Mouse (Mus musculus): Measurements from ENCODE around the gene Gm45234. TPM values are rescaled to one million over a fixed set of nuclear protein-coding genes. Genes with fewer than 3 reads are reported as not detected.

Gm45234 gene
- polyA plus RNA-seq, 1 experiment from 2014 or later: not detected

DNA sequence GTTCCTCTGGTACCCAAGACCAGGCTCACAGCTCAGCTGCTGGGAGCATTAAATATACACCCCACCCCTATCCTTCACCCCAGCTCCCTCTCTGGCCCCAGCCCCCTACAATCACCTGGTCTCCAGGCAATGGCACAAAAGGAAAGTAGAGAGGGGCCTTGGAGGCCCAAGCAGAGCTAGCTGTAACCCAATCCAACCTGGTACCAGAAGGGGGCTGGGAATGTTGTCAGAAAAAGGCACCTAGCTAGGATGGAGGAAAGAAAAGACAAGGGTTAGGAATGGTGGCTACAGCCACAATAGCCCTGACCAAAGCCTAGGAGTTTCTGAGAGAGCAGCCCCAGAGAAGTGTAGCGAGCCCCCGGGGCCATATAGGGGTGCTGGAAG is 3.0 kb upstream of the Gm45234 start:
- Histone ChIP-seq H3K9ac (ENCODE audit: low read depth, low read length) (peak overlapping the region; percentile 46), H3K27ac (ENCODE audit: low read depth, low read length) (peak overlapping the region; percentile 46; the same call in 1 of the 2 replicates), H3K4me2 (peak overlapping the region; percentile 49), H3K36me3 (ENCODE audit: control insufficient read depth, insufficient read depth, low read length) (no peaks in the 10 kb centered on the region), H3K4me1 (ENCODE audit: control insufficient read depth, insufficient read depth, low read length) (peaks cover 32% of the 10 kb centered on the region), H3K9me3 (replicated peaks; ENCODE audit: control insufficient read depth, low read length) (no peaks in the 10 kb centered on the region), H3K27me3 (ENCODE audit: control insufficient read depth, insufficient read depth, low read length) (peaks cover 11% of the 10 kb centered on the region; the same call in 1 of the 2 replicates), H3K4me3 (ENCODE audit: low read depth, low read length) (no peak overlapping the region)
- WGBS (ENCODE audit: insufficient replicate concordance): 43% methylated on average over 2 of the region's 2 CpGs
- ATAC-seq (replicated peaks; ENCODE audit: insufficient number of reproducible peaks, low FRiP score, low TSS enrichment): no peak

DNA sequence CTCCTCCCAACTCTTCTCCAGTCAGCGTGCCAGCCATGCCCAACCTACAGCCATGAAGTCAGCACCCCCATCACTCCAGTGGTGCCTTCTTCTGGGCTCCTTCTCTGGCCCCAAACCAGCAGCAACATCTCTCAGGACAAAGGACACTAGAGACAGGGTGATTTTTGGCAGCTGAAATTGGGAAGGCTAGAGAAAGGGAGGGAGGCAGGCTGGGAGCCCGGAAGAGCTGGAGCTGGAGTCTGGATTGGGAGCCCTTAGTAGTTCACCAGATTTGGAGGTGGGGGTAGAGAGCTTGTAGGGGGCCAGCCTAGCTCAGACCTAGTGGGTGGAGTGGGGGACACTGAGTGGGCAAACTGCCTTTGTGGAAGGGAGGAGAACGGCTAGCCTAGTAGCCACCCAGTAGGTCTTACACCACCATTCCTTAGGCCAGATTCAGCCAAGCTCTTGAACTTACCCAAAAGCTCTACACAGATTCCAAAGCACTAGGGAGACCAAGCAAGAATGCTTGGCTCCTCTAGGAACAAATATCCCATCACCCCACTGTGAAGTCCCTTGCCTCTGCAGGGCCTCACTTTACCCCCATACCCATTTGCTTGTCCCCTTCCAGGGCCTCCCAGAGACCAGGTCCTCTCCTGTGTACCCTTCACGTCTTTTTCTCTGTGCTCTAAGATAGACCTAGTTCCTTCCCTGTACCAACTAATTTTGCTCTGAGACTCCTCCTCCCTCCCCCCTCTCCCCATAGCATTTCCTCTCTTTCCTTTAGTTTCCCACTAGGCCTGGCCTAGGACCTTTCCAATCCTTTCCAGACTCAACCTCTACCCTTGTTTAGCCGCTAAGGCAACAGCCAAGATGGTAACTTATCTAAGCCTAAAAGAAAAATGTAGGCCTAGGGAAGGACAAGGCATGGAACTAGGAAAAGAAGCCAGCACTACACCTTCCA is 2.4 kb upstream of the Gm45234 start:
- Histone ChIP-seq H3K9ac (ENCODE audit: low read depth, low read length) (peak overlapping the region; percentile 93; the same call in 1 of the 2 replicates), H3K27me3 (ENCODE audit: control insufficient read depth, insufficient read depth, low read length) (peaks cover 8% of the 10 kb centered on the region; the same call in 1 of the 2 replicates), H3K9me3 (replicated peaks; ENCODE audit: control insufficient read depth, low read length) (no peaks in the 10 kb centered on the region), H3K27ac (ENCODE audit: low read depth, low read length) (peak overlapping the region; percentile 95; the same call in 1 of the 2 replicates), H3K4me2 (peak overlapping the region; percentile 82), H3K4me1 (ENCODE audit: control insufficient read depth, insufficient read depth, low read length) (peaks cover 34% of the 10 kb centered on the region), H3K36me3 (ENCODE audit: control insufficient read depth, insufficient read depth, low read length) (no peaks in the 10 kb centered on the region), H3K4me3 (ENCODE audit: low read depth, low read length) (peak overlapping the region; percentile 89)
- WGBS (ENCODE audit: insufficient replicate concordance): 36% methylated on average over 5 of the region's 5 CpGs
- no peak for ATAC-seq (replicated peaks; ENCODE audit: insufficient number of reproducible peaks, low FRiP score, low TSS enrichment)

DNA sequence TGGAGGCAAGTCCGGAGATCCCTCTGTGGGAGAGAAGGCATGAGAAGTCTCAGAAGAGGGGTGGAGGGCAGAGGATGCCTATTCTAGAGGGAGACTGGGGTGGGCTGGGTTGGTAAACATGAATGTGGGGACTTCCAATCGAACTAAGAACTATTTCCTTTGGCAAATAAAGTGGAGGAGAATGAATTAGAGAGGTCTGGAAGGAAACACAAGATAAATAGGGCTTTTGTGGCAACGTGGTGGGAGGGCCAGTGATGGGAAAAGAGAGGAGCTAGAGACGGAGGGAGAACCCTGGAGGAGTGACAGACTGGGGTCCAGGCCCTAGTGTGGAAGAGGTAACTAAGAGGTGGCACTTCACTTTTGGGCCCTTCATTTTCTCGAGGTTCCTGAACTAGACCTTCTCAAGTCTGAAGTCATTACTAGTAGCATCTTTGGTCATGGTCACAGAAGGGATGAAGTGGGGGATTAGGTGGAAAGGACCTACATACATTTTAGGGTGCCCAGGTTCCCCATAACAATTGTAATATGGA is 1.6 kb upstream of the Gm45234 start:
- Histone ChIP-seq H3K9ac (ENCODE audit: low read depth, low read length) (peak overlapping the region; percentile 93), H3K36me3 (ENCODE audit: control insufficient read depth, insufficient read depth, low read length) (no peaks in the 10 kb centered on the region), H3K4me3 (ENCODE audit: low read depth, low read length) (peak overlapping the region; percentile 89), H3K4me1 (ENCODE audit: control insufficient read depth, insufficient read depth, low read length) (peaks cover 34% of the 10 kb centered on the region), H3K27me3 (ENCODE audit: control insufficient read depth, insufficient read depth, low read length) (peaks cover 5% of the 10 kb centered on the region; the same call in 1 of the 2 replicates), H3K4me2 (peak overlapping the region; percentile 82), H3K9me3 (replicated peaks; ENCODE audit: control insufficient read depth, low read length) (no peaks in the 10 kb centered on the region), H3K27ac (ENCODE audit: low read depth, low read length) (peak overlapping the region; percentile 95)
- WGBS (ENCODE audit: insufficient replicate concordance): 10% methylated on average over 5 of the region's 5 CpGs
- ATAC-seq (replicated peaks; ENCODE audit: insufficient number of reproducible peaks, low FRiP score, low TSS enrichment): no peak

DNA sequence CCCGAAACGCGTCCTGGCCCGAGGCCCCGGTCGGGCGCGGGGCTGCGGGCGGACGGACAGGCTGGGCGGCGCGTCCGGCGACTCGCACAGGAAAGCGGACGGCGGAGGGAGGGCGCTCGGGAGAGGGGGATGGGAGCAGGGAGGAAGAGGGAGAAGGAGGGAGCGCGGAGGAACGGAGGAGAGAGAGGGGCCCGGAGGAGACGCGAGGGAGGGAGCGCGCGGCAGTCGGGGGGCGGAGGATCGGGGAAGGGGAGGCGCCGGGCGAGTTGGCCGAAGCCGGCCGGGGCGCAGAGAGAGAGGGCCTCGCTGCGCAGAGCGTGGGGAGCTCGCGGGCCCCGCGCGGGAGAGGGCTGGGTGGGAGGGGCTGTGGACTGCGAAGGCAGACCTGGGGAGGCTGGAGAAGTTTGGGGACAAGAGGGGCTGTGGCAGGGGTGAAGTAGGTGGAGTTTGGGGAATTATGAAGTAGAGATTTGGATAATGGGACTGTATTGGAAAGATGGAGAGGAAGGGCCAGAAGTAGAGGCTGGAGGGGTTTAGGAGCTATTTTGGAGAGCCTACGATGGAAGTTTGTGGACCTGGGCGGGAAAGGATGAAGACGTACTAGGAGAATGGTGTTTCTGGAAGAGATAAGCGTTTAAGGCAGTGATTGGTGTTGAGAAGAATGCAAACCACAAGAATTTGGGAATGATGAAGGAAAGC is 980 bp upstream of the Gm45234 start:
- H3K4me2 ChIP-seq: peak overlapping the region; percentile 82
- peaks cover 34% of the 10 kb centered on the region for H3K4me1 ChIP-seq (ENCODE audit: control insufficient read depth, insufficient read depth, low read length)
- 1% methylated on average over 52 of the region's 54 CpGs for WGBS (ENCODE audit: insufficient replicate concordance)
- H3K27ac ChIP-seq (ENCODE audit: low read depth, low read length): peak overlapping the region; percentile 95
- H3K27me3 ChIP-seq (ENCODE audit: control insufficient read depth, insufficient read depth, low read length): peaks cover 5% of the 10 kb centered on the region; the same call in 1 of the 2 replicates
- H3K36me3 ChIP-seq (ENCODE audit: control insufficient read depth, insufficient read depth, low read length): no peaks in the 10 kb centered on the region
- H3K4me3 ChIP-seq (ENCODE audit: low read depth, low read length): peak overlapping the region; percentile 89
- no peaks in the 10 kb centered on the region for H3K9me3 ChIP-seq (replicated peaks; ENCODE audit: control insufficient read depth, low read length)
- peak overlapping the region; percentile 93 for H3K9ac ChIP-seq (ENCODE audit: low read depth, low read length)
- ATAC-seq (replicated peaks; ENCODE audit: insufficient number of reproducible peaks, low FRiP score, low TSS enrichment): peak; percentile 64

DNA sequence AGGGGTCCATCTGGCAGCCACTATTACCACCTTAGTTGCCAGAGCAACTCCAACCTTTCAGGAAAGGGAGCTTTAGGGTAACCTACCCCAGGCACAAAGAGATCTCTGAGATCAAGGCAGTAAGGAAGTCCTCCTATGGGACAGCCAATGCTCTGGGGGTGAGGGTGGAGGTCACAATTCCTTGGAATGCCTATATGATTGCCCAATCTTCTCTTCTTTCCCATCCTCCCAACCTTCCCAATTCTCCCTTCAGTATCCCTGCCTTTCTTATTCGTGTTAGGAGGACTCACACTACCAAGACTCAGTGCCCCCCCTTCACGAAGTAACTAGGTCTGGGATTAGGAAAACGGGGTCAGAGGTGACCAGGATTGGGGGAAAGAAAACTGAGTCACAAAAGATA is 515 bp downstream of the Gm45234 start:
- H3K36me3 ChIP-seq (ENCODE audit: control insufficient read depth, insufficient read depth, low read length): no peaks in the 10 kb centered on the region
- peak overlapping the region; percentile 82 for H3K4me2 ChIP-seq
- peak overlapping the region; percentile 93 for H3K9ac ChIP-seq (ENCODE audit: low read depth, low read length)
- no peaks in the 10 kb centered on the region for H3K9me3 ChIP-seq (replicated peaks; ENCODE audit: control insufficient read depth, low read length)
- 2% methylated on average over 3 of the region's 3 CpGs for WGBS (ENCODE audit: insufficient replicate concordance)
- H3K27me3 ChIP-seq (ENCODE audit: control insufficient read depth, insufficient read depth, low read length): peaks cover 3% of the 10 kb centered on the region; the same call in 1 of the 2 replicates
- peak overlapping the region; percentile 95; the same call in 1 of the 2 replicates for H3K27ac ChIP-seq (ENCODE audit: low read depth, low read length)
- ATAC-seq (replicated peaks; ENCODE audit: insufficient number of reproducible peaks, low FRiP score, low TSS enrichment): no peak
- peak overlapping the region; percentile 89 for H3K4me3 ChIP-seq (ENCODE audit: low read depth, low read length)
- H3K4me1 ChIP-seq (ENCODE audit: control insufficient read depth, insufficient read depth, low read length): peaks cover 34% of the 10 kb centered on the region

DNA sequence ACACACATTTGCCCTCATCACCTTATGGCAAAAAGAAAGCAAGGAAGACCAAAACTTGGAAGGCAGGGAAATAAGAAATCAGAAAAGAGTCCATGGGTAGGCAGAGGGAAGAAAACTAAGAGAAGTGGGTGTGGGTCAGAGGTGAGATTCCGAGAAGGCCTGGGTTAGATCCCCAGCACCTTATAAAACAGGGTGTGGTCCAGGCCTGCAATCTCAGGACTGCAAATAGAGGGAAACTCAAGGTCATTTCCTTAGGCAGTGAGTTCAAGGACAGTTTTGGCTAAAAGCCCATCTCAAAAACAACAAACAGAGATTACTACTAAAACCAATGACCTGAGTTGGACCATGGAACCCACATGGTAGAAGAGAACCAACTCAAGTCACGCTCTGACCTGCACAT is 2.0 kb downstream of the Gm45234 start:
- 88% methylated on average over 2 of the region's 2 CpGs for WGBS (ENCODE audit: insufficient replicate concordance)

DNA sequence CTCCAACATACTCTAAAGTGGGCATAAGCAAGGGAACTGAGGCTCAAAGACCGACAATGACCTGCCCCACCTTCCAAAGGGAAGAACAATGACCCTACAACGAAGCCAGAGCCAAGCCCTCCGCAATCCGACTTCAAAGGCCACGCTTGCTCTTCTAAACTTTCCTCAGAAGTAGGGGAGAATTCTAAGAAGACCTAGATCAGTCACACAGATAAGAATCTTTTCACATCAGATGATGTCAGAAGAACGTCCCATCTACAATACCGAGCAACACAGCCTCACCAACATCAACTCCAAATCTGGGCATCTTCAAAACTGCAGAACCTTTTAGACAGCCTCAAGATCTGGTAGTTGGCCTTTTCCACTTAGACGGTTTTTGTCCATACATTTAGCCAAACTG is 5.4 kb downstream of the Gm45234 start:
- peaks cover 16% of the 10 kb centered on the region; the same call in 1 of the 2 replicates for H3K4me1 ChIP-seq (ENCODE audit: control insufficient read depth, insufficient read depth, low read length)
- H3K36me3 ChIP-seq (ENCODE audit: control insufficient read depth, insufficient read depth, low read length): peaks cover 8% of the 10 kb centered on the region
- no peak overlapping the region for H3K9ac ChIP-seq (ENCODE audit: low read depth, low read length)
- no peaks in the 10 kb centered on the region for H3K27me3 ChIP-seq (ENCODE audit: control insufficient read depth, insufficient read depth, low read length)
- no peak overlapping the region for H3K27ac ChIP-seq (ENCODE audit: low read depth, low read length)
- no peak overlapping the region for H3K4me2 ChIP-seq
- WGBS (ENCODE audit: insufficient replicate concordance): 82% methylated on average over 8 of the region's 8 CpGs
- no peaks in the 10 kb centered on the region for H3K9me3 ChIP-seq (replicated peaks; ENCODE audit: control insufficient read depth, low read length)
- no peak overlapping the region for H3K4me3 ChIP-seq (ENCODE audit: low read depth, low read length)
- ATAC-seq (replicated peaks; ENCODE audit: insufficient number of reproducible peaks, low FRiP score, low TSS enrichment): no peak

More for the DNA sequence above, 2.0 kb downstream of the Gm45234 start:
- Histone ChIP-seq H3K4me2 (no peak overlapping the region), H3K27ac (ENCODE audit: low read depth, low read length) (no peak overlapping the region), H3K9me3 (replicated peaks; ENCODE audit: control insufficient read depth, low read length) (no peaks in the 10 kb centered on the region), H3K27me3 (ENCODE audit: control insufficient read depth, insufficient read depth, low read length) (no peaks in the 10 kb centered on the region), H3K9ac (ENCODE audit: low read depth, low read length) (no peak overlapping the region), H3K4me1 (ENCODE audit: control insufficient read depth, insufficient read depth, low read length) (peaks cover 31% of the 10 kb centered on the region), H3K36me3 (ENCODE audit: control insufficient read depth, insufficient read depth, low read length) (peaks cover 5% of the 10 kb centered on the region; the same call in 1 of the 2 replicates), H3K4me3 (ENCODE audit: low read depth, low read length) (no peak overlapping the region)
- ATAC-seq (replicated peaks; ENCODE audit: insufficient number of reproducible peaks, low FRiP score, low TSS enrichment): no peak
